ENCODE assay signal across 26 mouse cellular contexts in the genomic region with DNA sequence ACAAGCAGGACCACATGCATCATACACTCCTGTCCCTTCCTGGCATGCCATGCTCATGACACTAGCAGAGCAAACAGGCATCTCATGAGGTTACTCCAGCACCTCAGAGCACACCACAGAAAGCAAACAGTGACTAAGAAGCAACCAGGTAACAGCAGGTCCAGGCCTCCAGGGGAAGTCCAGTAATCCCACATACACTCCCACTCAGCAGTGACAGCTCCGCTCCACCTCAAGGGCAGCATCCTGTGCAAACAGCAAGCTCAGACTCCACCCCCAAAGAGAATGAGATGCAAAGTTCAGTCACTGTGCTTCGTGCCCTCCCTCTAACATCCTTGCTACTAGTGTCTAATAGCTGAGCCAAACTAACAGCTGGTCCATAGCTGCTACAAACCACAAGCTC. TPM values are rescaled to one million over a fixed set of nuclear protein-coding genes. Genes with fewer than 3 reads are reported as not detected.
A peak's percentile ranks its signal among the peaks of the same experiment; 100 is the strongest.
DNase-seq lines count a peak whose midpoint lies in the region; ATAC-seq and TF ChIP-seq lines count a peak whose summit lies in the region.
"Had no signal": no experiment of that assay in that cellular context is flagged by ENCODE, and none has a peak within 500 bp of the region (broad histone marks: within the 10 kb centered on the region; RNA-seq: fewer than 3 reads in every experiment).

No protein-coding gene starts in this region.

- peak; percentile 37 for DNase-seq in kidney, postnatal 0 days (ENCODE audit: low spot score)
- no peak for DNase-seq in lung, postnatal 25 days (ENCODE audit: low spot score)
- no peak for DNase-seq in retina, postnatal 1 day
- no peak for DNase-seq in embryo, embryonic 10.5 days (ENCODE audit: low spot score)
- DNase-seq: adrenal gland, postnatal 25 days; cerebellum, adult 11-12 months; cerebellum, adult 9-11 months; gastrocnemius, postnatal 25 days; heart, adult 11 months; heart, postnatal 36 days; kidney, adult 9 months; liver; right cerebral cortex, postnatal 14 days; thymus, postnatal 14 days had no signal

- TF ChIP-seq CTCF in kidney, postnatal 0 days (IDR thresholded peaks at IDR 0.05; ENCODE audit: low read depth): no peak

- no peak overlapping the region for H3K4me2 ChIP-seq in kidney, postnatal 0 days (ENCODE audit: low read length)
- H3K4me2 ChIP-seq in kidney, embryonic 14.5 days (replicated peaks; ENCODE audit: low read depth, low read length): no peak overlapping the region
- H3K4me2 ChIP-seq in lung, embryonic 16.5 days (ENCODE audit: low read depth, low read length): no peak overlapping the region
- H3K4me2 ChIP-seq in intestine, embryonic 16.5 days (ENCODE audit: low read depth, low read length): no peak overlapping the region
- H3K4me2 ChIP-seq: embryonic facial prominence, embryonic 13.5 days; forebrain, embryonic 15.5 days; heart, embryonic 15.5 days; hindbrain, embryonic 13.5 days; midbrain, embryonic 11.5 days had no signal

- no peak overlapping the region for H3K4me3 ChIP-seq in kidney, postnatal 0 days (replicated peaks; ENCODE audit: low read depth, low read length)
- H3K4me3 ChIP-seq in kidney, embryonic 14.5 days (ENCODE audit: low read length): no peak overlapping the region
- no peak overlapping the region for H3K4me3 ChIP-seq in lung, embryonic 16.5 days (ENCODE audit: low read length)
- H3K4me3 ChIP-seq in intestine, embryonic 16.5 days (ENCODE audit: low read length): no peak overlapping the region
- H3K4me3 ChIP-seq: embryonic facial prominence, embryonic 13.5 days; forebrain, embryonic 10.5 days; forebrain, embryonic 15.5 days; heart, embryonic 10.5 days; heart, embryonic 15.5 days; hindbrain, embryonic 13.5 days had no signal

- H3K27me3 ChIP-seq in kidney, postnatal 0 days (ENCODE audit: insufficient read depth, low read length): no peaks in the 10 kb centered on the region
- no peaks in the 10 kb centered on the region for H3K27me3 ChIP-seq in kidney, embryonic 14.5 days (ENCODE audit: control insufficient read depth, insufficient read depth, low read length)
- no peaks in the 10 kb centered on the region for H3K27me3 ChIP-seq in lung, embryonic 16.5 days (ENCODE audit: control insufficient read depth, insufficient read depth, low read depth, low read length)
- H3K27me3 ChIP-seq in intestine, embryonic 16.5 days (replicated peaks; ENCODE audit: control insufficient read depth, insufficient read depth, low read length): no peaks in the 10 kb centered on the region
- H3K27me3 ChIP-seq: embryonic facial prominence, embryonic 13.5 days; forebrain, embryonic 15.5 days; heart, embryonic 15.5 days; hindbrain, embryonic 13.5 days had no signal

- no peaks in the 10 kb centered on the region for H3K36me3 ChIP-seq in kidney, postnatal 0 days (ENCODE audit: insufficient read depth, low read length)
- H3K36me3 ChIP-seq in kidney, embryonic 14.5 days (ENCODE audit: control insufficient read depth, insufficient read depth, low read length): no peaks in the 10 kb centered on the region
- no peaks in the 10 kb centered on the region for H3K36me3 ChIP-seq in lung, embryonic 16.5 days (ENCODE audit: control insufficient read depth, insufficient read depth, low read length)
- no peaks in the 10 kb centered on the region for H3K36me3 ChIP-seq in intestine, embryonic 16.5 days (ENCODE audit: control insufficient read depth, insufficient read depth, low read length)
- H3K36me3 ChIP-seq: embryonic facial prominence, embryonic 13.5 days; forebrain, embryonic 10.5 days; forebrain, embryonic 15.5 days; heart, embryonic 10.5 days; heart, embryonic 15.5 days; hindbrain, embryonic 13.5 days had no signal

- no peak overlapping the region for H3K9ac ChIP-seq in kidney, postnatal 0 days (ENCODE audit: low read depth, low read length)
- H3K9ac ChIP-seq in kidney, embryonic 14.5 days (ENCODE audit: low read depth, low read length): no peak overlapping the region
- no peak overlapping the region for H3K9ac ChIP-seq in lung, embryonic 16.5 days (ENCODE audit: low read length)
- H3K9ac ChIP-seq in intestine, embryonic 16.5 days (ENCODE audit: low read depth, low read length): no peak overlapping the region
- H3K9ac ChIP-seq: embryonic facial prominence, embryonic 13.5 days; forebrain, embryonic 15.5 days; heart, embryonic 15.5 days; hindbrain, embryonic 13.5 days; liver, embryonic 14.5 days had no signal

- H3K9me3 ChIP-seq in kidney, postnatal 0 days (replicated peaks; ENCODE audit: low read length): no peaks in the 10 kb centered on the region
- H3K9me3 ChIP-seq in kidney, embryonic 14.5 days (ENCODE audit: control insufficient read depth, low read length): no peaks in the 10 kb centered on the region
- no peaks in the 10 kb centered on the region for H3K9me3 ChIP-seq in lung, embryonic 16.5 days (ENCODE audit: control insufficient read depth, low read length)
- H3K9me3 ChIP-seq in intestine, embryonic 16.5 days (ENCODE audit: control insufficient read depth, low read length): no peaks in the 10 kb centered on the region
- H3K9me3 ChIP-seq: embryonic facial prominence, embryonic 13.5 days; forebrain, embryonic 10.5 days; forebrain, embryonic 15.5 days; heart, embryonic 10.5 days; heart, embryonic 15.5 days; hindbrain, embryonic 13.5 days had no signal

- WGBS in kidney, postnatal 0 days: 27% methylated on average over 2 of the region's 2 CpGs
- WGBS in kidney, embryonic 14.5 days: 44% methylated on average over 2 of the region's 2 CpGs
- WGBS in lung, embryonic 16.5 days: 50% methylated on average over 2 of the region's 2 CpGs
- WGBS in intestine, embryonic 16.5 days: 36% methylated on average over 2 of the region's 2 CpGs

- ATAC-seq in kidney, postnatal 0 days (replicated peaks; ENCODE audit: low FRiP score, low read depth): no peak
- ATAC-seq in kidney, embryonic 14.5 days (ENCODE audit: low FRiP score, low TSS enrichment): no peak
- peak; percentile 62; the same call in 1 of the 2 replicates for ATAC-seq in lung, embryonic 16.5 days (ENCODE audit: low read depth)
- ATAC-seq in intestine, embryonic 16.5 days: 0 out of 2 replicates have a peak, but pooled peaks have one; percentile 31
- ATAC-seq: forebrain, embryonic 15.5 days; lung, postnatal 0 days had no signal

- H3K4me1 ChIP-seq in kidney, postnatal 0 days (replicated peaks; ENCODE audit: insufficient read depth, low read length): no peaks in the 10 kb centered on the region
- no peaks in the 10 kb centered on the region for H3K4me1 ChIP-seq in kidney, embryonic 14.5 days (ENCODE audit: control insufficient read depth, insufficient read depth, low read length)
- no peaks in the 10 kb centered on the region for H3K4me1 ChIP-seq in lung, embryonic 16.5 days (replicated peaks; ENCODE audit: control insufficient read depth, insufficient read depth, low read length)
- H3K4me1 ChIP-seq in intestine, embryonic 16.5 days (ENCODE audit: control insufficient read depth, insufficient read depth, low read length): peaks cover 4% of the 10 kb centered on the region; the same call in 1 of the 2 replicates
- H3K4me1 ChIP-seq: embryonic facial prominence, embryonic 13.5 days; forebrain, embryonic 10.5 days; forebrain, embryonic 15.5 days; heart, embryonic 10.5 days; heart, embryonic 15.5 days; hindbrain, embryonic 13.5 days had no signal

- H3K27ac ChIP-seq in kidney, postnatal 0 days: no peak overlapping the region
- no peak overlapping the region for H3K27ac ChIP-seq in kidney, embryonic 14.5 days (ENCODE audit: low read depth, low read length)
- H3K27ac ChIP-seq in lung, embryonic 16.5 days (ENCODE audit: low read length): no peak overlapping the region
- H3K27ac ChIP-seq in intestine, embryonic 16.5 days (ENCODE audit: low read length): no peak overlapping the region
- H3K27ac ChIP-seq: embryonic facial prominence, embryonic 13.5 days; forebrain, embryonic 10.5 days; forebrain, embryonic 15.5 days; heart, embryonic 10.5 days; heart, embryonic 15.5 days; hindbrain, embryonic 13.5 days; liver, embryonic 14.5 days had no signal

RNA-seq across cellular contexts. Expression of a gene that starts 56.0 kb away (rescaled TPM):
- polyA plus RNA-seq in kidney, postnatal 0 days (2015; fragmentation: Nextera tagmentation; extraction: Ambion mirVana): 10.1 and 16.3 TPM in 2 replicates
- polyA plus RNA-seq in kidney, embryonic 14.5 days (2014; fragmentation: Nextera tagmentation; extraction: Ambion mirVana): 6.7 and 8.3 TPM in 2 replicates
- polyA plus RNA-seq in lung, embryonic 16.5 days (2015; fragmentation: Nextera tagmentation; extraction: Ambion mirVana): 11.1 and 13.1 TPM in 2 replicates
- polyA plus RNA-seq in intestine, embryonic 16.5 days (2015; fragmentation: Nextera tagmentation; extraction: Ambion mirVana): 3.9 and 5.0 TPM in 2 replicates

RNA-seq across cellular contexts. Expression of a gene that starts 56.1 kb away (rescaled TPM):
- 41.6 and 43.0 TPM in 2 replicates for polyA plus RNA-seq in kidney, postnatal 0 days (2015; fragmentation: Nextera tagmentation; extraction: Ambion mirVana)
- polyA plus RNA-seq in kidney, embryonic 14.5 days (2014; fragmentation: Nextera tagmentation; extraction: Ambion mirVana): 23.3 and 31.2 TPM in 2 replicates
- polyA plus RNA-seq in lung, embryonic 16.5 days (2015; fragmentation: Nextera tagmentation; extraction: Ambion mirVana): 41.7 and 43.5 TPM in 2 replicates
- polyA plus RNA-seq in intestine, embryonic 16.5 days (2015; fragmentation: Nextera tagmentation; extraction: Ambion mirVana): 37.6 and 39.9 TPM in 2 replicates

Comparison
In these comparisons a context has a peak if more than half of its experiments do, and no peak if none do; other contexts are left out.
1. ATAC-seq: peak in lung, embryonic 16.5 days (single experiment) and intestine, embryonic 16.5 days (single experiment); none in kidney, postnatal 0 days (single experiment) and kidney, embryonic 14.5 days (single experiment).